ENCODE assay signal across 7 mouse cellular contexts in genomic region chr2:102134510-102135262, GRCm38 (mm10). TPM values are rescaled to one million over a fixed set of nuclear protein-coding genes. Genes with fewer than 3 reads are reported as not detected.
A peak's percentile ranks its signal among the peaks of the same experiment; 100 is the strongest.
DNase-seq lines count a peak whose midpoint lies in the region; ATAC-seq lines count a peak whose summit lies in the region.

No protein-coding gene starts in this region.

- DNase-seq in adipocyte (ENCODE audit: low spot score) = peak; percentile 42
- DNase-seq in brain, adult 2 months (ENCODE audit: low read depth, low spot score) = peak; percentile 98
- peak; percentile 65 to 72 for DNase-seq in frontal cortex, postnatal 14 days (ENCODE audit: low spot score in 2 of 2)
- DNase-seq in left cerebral cortex, postnatal 25 days (ENCODE audit: low spot score in 2 of 2) = peak; percentile 80 to 95
- no peak for DNase-seq in ovary, adult 18-20 months (ENCODE audit: low spot score)
- no peak for DNase-seq in natural killer cell, adult 2 months (ENCODE audit: low spot score in 2 of 2)

- ATAC-seq in activated CD4-positive, CD25-positive, alpha-beta regulatory T cell, adult 4 months = no peak

- intact Hi-C loops in left cerebral cortex, postnatal 25 days (cut with DNase I) = no loop called here

RNA-seq across cellular contexts. Expression of gene Ldlrad3, which starts 51.5 kb away (rescaled TPM):
- total RNA-seq in left cerebral cortex, postnatal 25 days (2021) = 1 to 10 TPM; 8.1 to 8.6 TPM
- polyA plus RNA-seq in activated CD4-positive, CD25-positive, alpha-beta regulatory T cell, adult 4 months (2017; shearing (Covaris generic)) = under 1 TPM; 0.28 to 0.70 TPM

Comparison
In these comparisons a context has a peak if more than half of its experiments do, and no peak if none do; other contexts are left out.
1. DNase-seq: peak in adipocyte (single experiment), brain, adult 2 months (single experiment), frontal cortex, postnatal 14 days (2 of 2) and left cerebral cortex, postnatal 25 days (2 of 2); none in ovary, adult 18-20 months (single experiment) and natural killer cell, adult 2 months (0 of 2).